Mouse (Mus musculus): ENCODE measurements around the gene Tdp1.

- TF ChIP-seq GATA1 (IDR thresholded peaks at IDR 0.05; ENCODE audit: borderline replicate concordance, low read length): no peak
- no peak for TF ChIP-seq FLI1 (IDR thresholded peaks at IDR 0.05; ENCODE audit: low read length)
These were observed 608 bp upstream of the Tdp1 start for GRCm38 (mm10) chr12:99883713-99884105.
